Mouse (Mus musculus): ENCODE data around the gene Dnajc9.

Dnajc9 gene

GRCm38 (mm10) chr14:20347991-20348541, 40.6 kb downstream of the Dnajc9 start, which contains the start of the genes Ecd and Fam149b:
Gene Ecd, minus strand, starts transcription at chr14:20348121.
Gene Fam149b, plus strand, starts transcription at chr14:20348162.
- DNase-seq, result peak; percentile 91

- no peak for DNase-seq
Observed at GRCm38 (mm10) chr14:20347441-20347990, 41.2 kb downstream of the Dnajc9 start.

- no peak for DNase-seq
Observed at GRCm38 (mm10) chr14:20345885-20346284, 42.8 kb downstream of the Dnajc9 start.

GRCm38 (mm10) chr14:20340866-20341265, 47.8 kb downstream of the Dnajc9 start:
- DNase-seq, result no peak

GRCm38 (mm10) chr14:20340149-20340548, 48.6 kb downstream of the Dnajc9 start:
- no peak for DNase-seq

- no peak for DNase-seq
Observed at GRCm38 (mm10) chr14:20339415-20339814, 49.3 kb downstream of the Dnajc9 start.
